Mouse (Mus musculus) ES-E14 (cell line): ENCODE data around the gene Fry. TPM values are rescaled to one million over a fixed set of nuclear protein-coding genes. Genes with fewer than 3 reads are reported as not detected.
A peak's percentile ranks its signal among the peaks of the same experiment; 100 is the strongest.

Source experiments
- DNase-seq: peaks from one replicate; pipeline ENCODE4 v3.0.0-alpha.2; 2013; ENCODE audit warnings: low read depth, low spot score
- H3K27ac ChIP-seq: 2 replicates; pipeline ENCODE4 v1.5.1; 2012; ENCODE audit warnings: low read depth, mild to moderate bottlenecking, low read length, moderate library complexity, mixed read lengths; ENCODE audit not compliant: poor library complexity, insufficient read depth, severe bottlenecking
- H3K36me3 ChIP-seq: 2 replicates; pipeline ENCODE4 v1.6.1; 2012; ENCODE audit warnings: mild to moderate bottlenecking, low read length, moderate library complexity, mixed read lengths; ENCODE audit not compliant: control insufficient read depth, poor library complexity, insufficient read depth, severe bottlenecking
- H3K4me1 ChIP-seq, 2 experiments: fragments of 150-350 bp in 1 of 2; sonication (generic) in 1 of 2; 2 replicates each; pipeline ENCODE4 v1.6.1; 2012; ENCODE audit warnings: low read length in 2 of 2, mild to moderate bottlenecking in 1 of 2, mixed read lengths in 1 of 2; ENCODE audit not compliant: control insufficient read depth in 2 of 2, insufficient read depth in 2 of 2, poor library complexity in 1 of 2
- H3K4me3 ChIP-seq, 2 experiments: fragments of 150-350 bp in 1 of 2; sonication (generic) in 1 of 2; 2 replicates each; pipeline ENCODE4 v1.5.1; 2012; ENCODE audit warnings: low read length in 2 of 2, low read depth in 1 of 2, mild to moderate bottlenecking in 1 of 2, mixed read lengths in 1 of 2; ENCODE audit not compliant: insufficient read depth in 1 of 2, poor library complexity in 1 of 2, severe bottlenecking in 1 of 2
- H3K9ac ChIP-seq: 2 replicates; pipeline ENCODE4 v1.6.1; 2012; ENCODE audit warnings: low read depth, mild to moderate bottlenecking, low read length, mixed read lengths; ENCODE audit not compliant: poor library complexity, insufficient read depth, severe bottlenecking
- H3K9me3 ChIP-seq: fragments of 150-350 bp; sonication (generic); 2 replicates; pipeline ENCODE4 v1.6.1; 2012; ENCODE audit warnings: low read depth, mild to moderate bottlenecking, low read length; ENCODE audit not compliant: control insufficient read depth, insufficient read depth
- CHD2 ChIP-seq: IDR thresholded peaks from 2 replicates; pipeline ENCODE4 v1.6.1; 2014; ENCODE audit warnings: mild to moderate bottlenecking, low read depth, low read length, inconsistent platforms
- HCFC1 ChIP-seq: IDR thresholded peaks from 2 replicates; pipeline ENCODE4 v1.6.1; 2012; ENCODE audit warnings: low read length, inconsistent platforms, borderline replicate concordance; ENCODE audit not compliant: insufficient read depth
- MAFK ChIP-seq: IDR thresholded peaks from 2 replicates; pipeline ENCODE4 v1.6.1; 2014; ENCODE audit warnings: mild to moderate bottlenecking, low read depth, low read length, inconsistent platforms; ENCODE audit not compliant: insufficient read depth
- ZC3H11A ChIP-seq: IDR thresholded peaks from 2 replicates; pipeline ENCODE4 v1.6.1; 2012; ENCODE audit warnings: low read depth, mild to moderate bottlenecking, inconsistent platforms, low read length, borderline replicate concordance
- ZNF384 ChIP-seq: IDR thresholded peaks from 2 replicates; pipeline ENCODE4 v1.6.1; 2012; ENCODE audit warnings: low read depth, low read length, inconsistent platforms
- in situ Hi-C, 2 experiments: fragments of 600-800 bp; cut with MboI; formaldehyde crosslinking; loops; one replicate each; pipeline ENCODE4 v1.15.1; 2025; ENCODE audit warnings: low sequenced_read_pairs in 2 of 2, inconsistent platforms in 1 of 2; ENCODE audit not compliant: unreplicated experiment in 2 of 2
- total RNA-seq: library from RNA; depleted of rRNA; stranded (reverse); fragments of 300-350 nt; gene quantifications from 2 replicates; pipeline ENCODE4 v1.2.3, GENCODE M21; 2012

Fry gene
- total RNA-seq, 1 experiment, result 8.4 TPM

DNA sequence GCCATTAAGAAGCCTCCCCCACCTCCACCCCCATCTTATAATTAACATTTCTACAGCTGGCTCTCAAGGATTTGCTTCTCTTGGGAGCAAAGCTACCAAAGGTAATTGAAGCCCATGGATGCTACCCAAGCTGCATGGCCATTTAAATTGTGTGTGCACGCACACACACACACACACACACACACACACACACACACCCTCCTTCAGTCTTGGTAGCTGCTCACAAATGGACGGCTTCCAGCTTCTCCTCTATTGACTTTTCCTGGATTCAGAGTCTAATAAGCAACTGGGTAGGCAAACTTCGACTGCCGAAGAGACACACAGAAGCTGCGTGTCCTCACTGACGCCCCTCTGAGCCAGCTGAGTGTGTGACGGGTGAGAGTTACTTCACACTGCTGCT, 11.7 kb downstream of the Fry start:
- H3K4me3 ChIP-seq, result no peak overlapping the region
- H3K9me3 ChIP-seq, result no peaks in the 10 kb centered on the region
- no peaks in the 10 kb centered on the region for H3K4me1 ChIP-seq
- no peak for TF ChIP-seq ZC3H11A
- no peak for TF ChIP-seq CHD2
- no peak for TF ChIP-seq MAFK
- no peak for TF ChIP-seq ZNF384
- TF ChIP-seq HCFC1, result no peak
- no peak overlapping the region for H3K27ac ChIP-seq
- in situ Hi-C loops, result no loop called here
- DNase-seq, result no peak
- no peaks in the 10 kb centered on the region for H3K36me3 ChIP-seq
- no peak overlapping the region for H3K9ac ChIP-seq

- H3K4me1 ChIP-seq, result no peaks in the 10 kb centered on the region
- H3K27ac ChIP-seq, result no peak overlapping the region
- DNase-seq, result no peak
- no peaks in the 10 kb centered on the region for H3K36me3 ChIP-seq
- no peaks in the 10 kb centered on the region for H3K9me3 ChIP-seq
- in situ Hi-C loops, result no loop called here
- H3K9ac ChIP-seq, result no peak overlapping the region
- TF ChIP-seq CHD2, result no peak
- H3K4me3 ChIP-seq, result no peak overlapping the region
Measured at GRCm38 (mm10) chr5:150131166-150131565, 12.7 kb downstream of the Fry start.

- no peak for DNase-seq
- in situ Hi-C loops, result no loop called here
Measured at GRCm38 (mm10) chr5:150134651-150135050, 16.2 kb downstream of the Fry start.

GRCm38 (mm10) chr5:150135529-150135928, 17.1 kb downstream of the Fry start:
- no peak for TF ChIP-seq MAFK
- TF ChIP-seq ZNF384, result no peak
- no peak for TF ChIP-seq CHD2
- no peak for TF ChIP-seq HCFC1
- no peak for TF ChIP-seq ZC3H11A
- in situ Hi-C loops, result no loop called here
- no peaks in the 10 kb centered on the region for H3K36me3 ChIP-seq
- no peak for DNase-seq
- no peaks in the 10 kb centered on the region for H3K9me3 ChIP-seq
- no peaks in the 10 kb centered on the region for H3K4me1 ChIP-seq
- no peak overlapping the region for H3K4me3 ChIP-seq
- no peak overlapping the region for H3K27ac ChIP-seq
- H3K9ac ChIP-seq, result no peak overlapping the region

More at GRCm38 (mm10) chr5:150134651-150135050, 16.2 kb downstream of the Fry start:
- no peak overlapping the region for H3K27ac ChIP-seq
- H3K4me1 ChIP-seq, result no peaks in the 10 kb centered on the region
- TF ChIP-seq HCFC1 (no peak), ZNF384 (no peak), ZC3H11A (no peak), MAFK (no peak), CHD2 (no peak)
- no peaks in the 10 kb centered on the region for H3K36me3 ChIP-seq
- H3K9me3 ChIP-seq, result no peaks in the 10 kb centered on the region
- H3K9ac ChIP-seq, result no peak overlapping the region
- no peak overlapping the region for H3K4me3 ChIP-seq

GRCm38 (mm10) chr5:150137772-150138451, 19.5 kb downstream of the Fry start:
- Histone ChIP-seq H3K4me1 (peaks cover 0 to 4% of the 10 kb centered on the region in 2 experiments; a peak in 1 of 4 replicates), H3K9ac (no peak overlapping the region), H3K27ac (no peak overlapping the region), H3K9me3 (no peaks in the 10 kb centered on the region), H3K4me3 (no peak overlapping the region), H3K36me3 (no peaks in the 10 kb centered on the region)
- TF ChIP-seq MAFK (no peak), ZC3H11A (no peak), CHD2 (no peak), ZNF384 (no peak), HCFC1 (no peak)
- peak; percentile 68 for DNase-seq
- in situ Hi-C loops, result no loop called here
